Mouse (Mus musculus) embryonic facial prominence, embryonic 10.5 days (tissue): ENCODE results near the gene Calm1. TPM values are rescaled to one million over a fixed set of nuclear protein-coding genes. Genes with fewer than 3 reads are reported as not detected.

Experiments used
- DNase-seq: peaks from one replicate; pipeline ENCODE4 v3.0.0-alpha.2; 2017; ENCODE audit warnings: low spot score
- H3K27ac ChIP-seq: fragments of 300-500 bp; sonication (generic); replicated peaks from 2 replicates; pipeline ENCODE4 v1.5.1; 2016; ENCODE audit warnings: mild to moderate bottlenecking
- H3K27me3 ChIP-seq: fragments of 300-500 bp; sonication (generic); replicated peaks from 2 replicates; pipeline ENCODE4 v1.6.1; 2016; ENCODE audit warnings: low read depth, mild to moderate bottlenecking; ENCODE audit not compliant: poor library complexity, severe bottlenecking
- H3K36me3 ChIP-seq: fragments of 300-500 bp; sonication (generic); replicated peaks from 2 replicates; pipeline ENCODE4 v1.6.1; 2016; ENCODE audit warnings: mild to moderate bottlenecking, moderate library complexity
- H3K4me1 ChIP-seq: fragments of 300-500 bp; sonication (generic); 2 replicates; pipeline ENCODE4 v1.6.1; 2016
- H3K4me3 ChIP-seq: fragments of 300-500 bp; sonication (generic); 2 replicates; pipeline ENCODE4 v1.5.1; 2016; ENCODE audit warnings: mild to moderate bottlenecking, moderate library complexity
- H3K9me3 ChIP-seq: fragments of 300-500 bp; sonication (generic); 2 replicates; pipeline ENCODE4 v1.6.1; 2016; ENCODE audit warnings: mild to moderate bottlenecking
- WGBS: fragments of 180-500 bp; shearing (Covaris S2); methylation state at CpG from one replicate; pipeline ENCODE4 v1.1.7; 2016; 5-methylcytosine and 5-hydroxymethylcytosine counted together
- polyA plus RNA-seq: library from polyadenylated mRNA; unstranded; fragments of >200 nt; fragmentation: Nextera tagmentation; extraction: Ambion mirVana; gene quantifications from 2 replicates; pipeline ENCODE4 v1.2.1, GENCODE M21; 2016

Calm1 gene
- polyA plus RNA-seq, 1 experiment from 2014 or later, result 1,166 TPM

- Histone ChIP-seq H3K27ac (peak overlapping the region; percentile 93), H3K9me3 (no peaks in the 10 kb centered on the region), H3K36me3 (peaks cover 36% of the 10 kb centered on the region), H3K4me3 (peak overlapping the region; percentile 93), H3K4me1 (peaks cover 29% of the 10 kb centered on the region), H3K27me3 (no peaks in the 10 kb centered on the region; the same call in 1 of the 2 replicates)
- peak; percentile 65 for DNase-seq
- WGBS, result 7% methylated on average over 29 of the region's 29 CpGs
These were observed 1.6 kb downstream of the Calm1 start for GRCm38 (mm10) chr12:100200645-100201362.

GRCm38 (mm10) chr12:100201363-100201711, 2.1 kb downstream of the Calm1 start:
- no peak for DNase-seq
- H3K27me3 ChIP-seq, result no peaks in the 10 kb centered on the region; the same call in 1 of the 2 replicates
- H3K4me1 ChIP-seq, result peaks cover 29% of the 10 kb centered on the region
- H3K27ac ChIP-seq, result no peak overlapping the region
- H3K9me3 ChIP-seq, result no peaks in the 10 kb centered on the region
- H3K36me3 ChIP-seq, result peaks cover 41% of the 10 kb centered on the region
- 60% methylated on average over 4 of the region's 4 CpGs for WGBS
- peak overlapping the region; percentile 93 for H3K4me3 ChIP-seq

GRCm38 (mm10) chr12:100201838-100202237, 2.6 kb downstream of the Calm1 start:
- H3K27me3 ChIP-seq, result no peaks in the 10 kb centered on the region; the same call in 1 of the 2 replicates
- peak; percentile 93 for DNase-seq
- H3K9me3 ChIP-seq, result no peaks in the 10 kb centered on the region
- H3K4me1 ChIP-seq, result peaks cover 29% of the 10 kb centered on the region
- no peak overlapping the region for H3K27ac ChIP-seq
- peaks cover 46% of the 10 kb centered on the region for H3K36me3 ChIP-seq
- WGBS, result 2% methylated on average over 13 of the region's 13 CpGs
- peak overlapping the region; percentile 93 for H3K4me3 ChIP-seq

GRCm38 (mm10) chr12:100203759-100204158, 4.5 kb downstream of the Calm1 start:
- no peak overlapping the region for H3K27ac ChIP-seq
- no peak for DNase-seq
- no peak overlapping the region for H3K4me3 ChIP-seq
- no peaks in the 10 kb centered on the region for H3K27me3 ChIP-seq
- 49% methylated on average over 3 of the region's 3 CpGs for WGBS
- H3K36me3 ChIP-seq, result peaks cover 64% of the 10 kb centered on the region
- peaks cover 26% of the 10 kb centered on the region for H3K4me1 ChIP-seq
- no peaks in the 10 kb centered on the region for H3K9me3 ChIP-seq

- Histone ChIP-seq H3K27ac (no peak overlapping the region), H3K4me1 (peaks cover 23% of the 10 kb centered on the region), H3K4me3 (no peak overlapping the region), H3K36me3 (peaks cover 78% of the 10 kb centered on the region), H3K9me3 (no peaks in the 10 kb centered on the region), H3K27me3 (no peaks in the 10 kb centered on the region)
- WGBS, result 95% methylated on average over 8 of the region's 8 CpGs
- DNase-seq, result no peak
These were observed 5.9 kb downstream of the Calm1 start for GRCm38 (mm10) chr12:100205156-100205555.

- DNase-seq, result no peak
- peaks cover 15% of the 10 kb centered on the region for H3K4me1 ChIP-seq
- no peaks in the 10 kb centered on the region for H3K9me3 ChIP-seq
- peaks cover 81% of the 10 kb centered on the region for H3K36me3 ChIP-seq
- no peaks in the 10 kb centered on the region for H3K27me3 ChIP-seq
- WGBS, result 89% methylated on average over 3 of the region's 3 CpGs
- H3K4me3 ChIP-seq, result no peak overlapping the region
- H3K27ac ChIP-seq, result no peak overlapping the region
These were observed 7.3 kb downstream of the Calm1 start for GRCm38 (mm10) chr12:100206521-100206920.

GRCm38 (mm10) chr12:100206926-100207325, 7.7 kb downstream of the Calm1 start:
- Histone ChIP-seq H3K36me3 (peaks cover 81% of the 10 kb centered on the region), H3K27me3 (no peaks in the 10 kb centered on the region), H3K9me3 (no peaks in the 10 kb centered on the region), H3K4me3 (no peak overlapping the region), H3K4me1 (peaks cover 11% of the 10 kb centered on the region), H3K27ac (no peak overlapping the region)
- WGBS, result 93% methylated on average over 5 of the region's 5 CpGs
- DNase-seq, result no peak

- WGBS, result 93% methylated on average over 10 of the region's 10 CpGs
- peaks cover 5% of the 10 kb centered on the region; the same call in 1 of the 2 replicates for H3K9me3 ChIP-seq
- peaks cover 5% of the 10 kb centered on the region; the same call in 1 of the 2 replicates for H3K4me1 ChIP-seq
- H3K4me3 ChIP-seq, result no peak overlapping the region
- H3K27ac ChIP-seq, result no peak overlapping the region
- peaks cover 56% of the 10 kb centered on the region for H3K36me3 ChIP-seq
- no peak for DNase-seq
- H3K27me3 ChIP-seq, result no peaks in the 10 kb centered on the region
These were observed 10.7 kb downstream of the Calm1 start for GRCm38 (mm10) chr12:100209701-100210478.

GRCm38 (mm10) chr12:100210973-100211372, 11.7 kb downstream of the Calm1 start:
- 65% methylated on average over 5 of the region's 5 CpGs for WGBS
- Histone ChIP-seq H3K36me3 (peaks cover 45% of the 10 kb centered on the region), H3K4me3 (no peak overlapping the region), H3K27me3 (no peaks in the 10 kb centered on the region), H3K4me1 (peaks cover 5% of the 10 kb centered on the region; the same call in 1 of the 2 replicates), H3K9me3 (peaks cover 5% of the 10 kb centered on the region; the same call in 1 of the 2 replicates), H3K27ac (no peak overlapping the region)
- DNase-seq, result no peak

- DNase-seq, result no peak
- H3K36me3 ChIP-seq, result peaks cover 39% of the 10 kb centered on the region
- WGBS, result 92% methylated on average over 5 of the region's 5 CpGs
- peaks cover 5% of the 10 kb centered on the region; the same call in 1 of the 2 replicates for H3K9me3 ChIP-seq
- H3K4me3 ChIP-seq, result no peak overlapping the region
- peaks cover 5% of the 10 kb centered on the region; the same call in 1 of the 2 replicates for H3K4me1 ChIP-seq
- no peak overlapping the region for H3K27ac ChIP-seq
- no peaks in the 10 kb centered on the region for H3K27me3 ChIP-seq
These were observed 12.4 kb downstream of the Calm1 start for GRCm38 (mm10) chr12:100211453-100212185.

- H3K36me3 ChIP-seq, result peaks cover 31% of the 10 kb centered on the region
- WGBS, result 46% methylated on average over 3 of the region's 3 CpGs
- no peak overlapping the region for H3K4me3 ChIP-seq
- DNase-seq, result no peak
- H3K27me3 ChIP-seq, result no peaks in the 10 kb centered on the region
- peaks cover 5% of the 10 kb centered on the region; the same call in 1 of the 2 replicates for H3K9me3 ChIP-seq
- H3K27ac ChIP-seq, result no peak overlapping the region
- H3K4me1 ChIP-seq, result peaks cover 5% of the 10 kb centered on the region; the same call in 1 of the 2 replicates
These were observed 13.2 kb downstream of the Calm1 start for GRCm38 (mm10) chr12:100212397-100212796.

- DNase-seq, result no peak
- H3K27me3 ChIP-seq, result no peaks in the 10 kb centered on the region
- H3K36me3 ChIP-seq, result peaks cover 23% of the 10 kb centered on the region
- no peak overlapping the region for H3K27ac ChIP-seq
- H3K9me3 ChIP-seq, result peaks cover 5% of the 10 kb centered on the region; the same call in 1 of the 2 replicates
- 86% methylated on average over 2 of the region's 2 CpGs for WGBS
- H3K4me1 ChIP-seq, result peaks cover 5% of the 10 kb centered on the region; the same call in 1 of the 2 replicates
- no peak overlapping the region for H3K4me3 ChIP-seq
These were observed 13.9 kb downstream of the Calm1 start for GRCm38 (mm10) chr12:100213162-100213561.
